Mouse (Mus musculus) MEL (cell line): Measurements from ENCODE around the gene Usp32. TPM values are rescaled to one million over a fixed set of nuclear protein-coding genes. Genes with fewer than 3 reads are reported as not detected.

Experiments
- DNase-seq: peaks from one replicate; pipeline ENCODE4 v3.0.0; 2011; ENCODE audit warnings: low read depth, low spot score
- H3K27ac ChIP-seq: 2 replicates; pipeline ENCODE4 v1.5.1; 2012; ENCODE audit warnings: low read depth, mild to moderate bottlenecking, control low read depth, low read length, moderate library complexity; ENCODE audit not compliant: control insufficient read depth
- H3K27me3 ChIP-seq, 2 experiments: fragments of 150-350 bp in 1 of 2; sonication (generic) in 1 of 2; 2 replicates each; pipeline ENCODE4 v1.6.1; 2012; ENCODE audit warnings: low read length in 2 of 2, mild to moderate bottlenecking in 2 of 2, improper control_type of control experiment in 1 of 2, moderate library complexity in 1 of 2; ENCODE audit not compliant: insufficient read depth in 2 of 2, control insufficient read depth in 1 of 2
- H3K36me3 ChIP-seq, 2 experiments: 2 replicates each; pipeline ENCODE4 v1.6.1; 2012 to 2014; ENCODE audit warnings: low read length in 2 of 2, improper control_type of control experiment in 1 of 2, inconsistent platforms in 1 of 2, mild to moderate bottlenecking in 1 of 2; ENCODE audit not compliant: insufficient read depth in 2 of 2, control insufficient read depth in 1 of 2
- H3K4me1 ChIP-seq, 2 experiments: fragments of 150-350 bp in 1 of 2; sonication (generic) in 1 of 2; 2 replicates each; pipeline ENCODE4 v1.6.1; 2012; ENCODE audit warnings: low read length in 2 of 2, improper control_type of control experiment in 1 of 2, mild to moderate bottlenecking in 1 of 2; ENCODE audit not compliant: insufficient read depth in 2 of 2, control insufficient read depth in 1 of 2
- H3K4me3 ChIP-seq, 2 experiments: fragments of 150-350 bp in 1 of 2; sonication (generic) in 1 of 2; 2 replicates each; pipeline ENCODE4 v1.5.1; 2012; ENCODE audit warnings: low read depth in 2 of 2, low read length in 2 of 2, mild to moderate bottlenecking in 2 of 2, moderate library complexity in 2 of 2, control low read depth in 1 of 2, improper control_type of control experiment in 1 of 2; ENCODE audit not compliant: control insufficient read depth in 1 of 2, insufficient read depth in 1 of 2
- H3K79me2 ChIP-seq: 2 replicates; pipeline ENCODE4 v1.6.1; 2012; ENCODE audit warnings: mild to moderate bottlenecking, low read length, moderate library complexity; ENCODE audit not compliant: control insufficient read depth, poor library complexity, insufficient read depth
- H3K9ac ChIP-seq: 2 replicates; pipeline ENCODE4 v1.6.1; 2012; ENCODE audit warnings: low read depth, mild to moderate bottlenecking, control low read depth, low read length, moderate library complexity; ENCODE audit not compliant: control insufficient read depth, poor library complexity, severe bottlenecking
- H3K9me3 ChIP-seq: fragments of 150-350 bp; sonication (generic); replicated peaks from 2 replicates; pipeline ENCODE4 v1.6.1; 2012; ENCODE audit warnings: mild to moderate bottlenecking, low read length, improper control_type of control experiment, moderate library complexity; ENCODE audit not compliant: insufficient read depth
- BHLHE40 ChIP-seq: IDR thresholded peaks from 2 replicates; pipeline ENCODE4 v1.6.1; 2012; ENCODE audit warnings: low read depth, mild to moderate bottlenecking, inconsistent platforms, low read length, improper control_type of control experiment, borderline replicate concordance
- CHD2 ChIP-seq: IDR thresholded peaks from 2 replicates; pipeline ENCODE4 v1.6.1; 2011; ENCODE audit warnings: low read length, improper control_type of control experiment
- CTCF ChIP-seq, 3 experiments: IDR thresholded peaks in 2 of 3; conservative IDR thresholded peaks in 1 of 3; 2 replicates each; pipeline ENCODE4 v1.5.1; 2011 to 2012; ENCODE audit warnings: low read length in 3 of 3, low read depth in 2 of 3, mild to moderate bottlenecking in 2 of 3, improper control_type of control experiment in 1 of 3, inconsistent platforms in 1 of 3, mixed read lengths in 1 of 3, moderate library complexity in 1 of 3; ENCODE audit not compliant: control insufficient read depth in 1 of 3, insufficient read depth in 1 of 3, poor library complexity in 1 of 3, severe bottlenecking in 1 of 3
- E2F4 ChIP-seq: IDR thresholded peaks from 2 replicates; pipeline ENCODE4 v1.6.1; 2011; ENCODE audit warnings: low read depth, low read length, improper control_type of control experiment, borderline replicate concordance
- GABPA ChIP-seq: IDR thresholded peaks from 2 replicates; pipeline ENCODE4 v1.6.1; 2012; ENCODE audit warnings: low read depth, mild to moderate bottlenecking, inconsistent platforms, low read length, improper control_type of control experiment, moderate library complexity
- GATA1 ChIP-seq: IDR thresholded peaks from 2 replicates; pipeline ENCODE4 v1.6.1; 2011; ENCODE audit warnings: low read depth, low read length, improper control_type of control experiment
- HCFC1 ChIP-seq: IDR thresholded peaks from 2 replicates; pipeline ENCODE4 v1.6.1; 2012; ENCODE audit warnings: low read depth, mild to moderate bottlenecking, inconsistent platforms, low read length, improper control_type of control experiment, moderate library complexity
- JUND ChIP-seq: IDR thresholded peaks from 2 replicates; pipeline ENCODE4 v1.6.1; 2011; ENCODE audit warnings: low read depth, mild to moderate bottlenecking, improper control_type of control experiment, low read length
- KAT2A ChIP-seq: conservative IDR thresholded peaks from 2 replicates; pipeline ENCODE4 v1.6.1; 2012; ENCODE audit warnings: low read depth, low read length, improper control_type of control experiment, inconsistent platforms
- MAFK ChIP-seq: IDR thresholded peaks from 2 replicates; pipeline ENCODE4 v1.6.1; 2011; ENCODE audit warnings: low read depth, mild to moderate bottlenecking, low read length, improper control_type of control experiment, borderline replicate concordance
- MAX ChIP-seq: IDR thresholded peaks from 2 replicates; pipeline ENCODE4 v1.6.1; 2011; ENCODE audit warnings: low read length, improper control_type of control experiment
- MYB ChIP-seq: IDR thresholded peaks from 2 replicates; pipeline ENCODE4 v1.6.1; 2011; ENCODE audit warnings: mild to moderate bottlenecking, low read depth, low read length, improper control_type of control experiment
- MYC ChIP-seq: IDR thresholded peaks from 2 replicates; pipeline ENCODE4 v1.6.1; 2011; ENCODE audit warnings: low read depth, mild to moderate bottlenecking, low read length, improper control_type of control experiment, moderate library complexity
- NELFE ChIP-seq: IDR thresholded peaks from 2 replicates; pipeline ENCODE4 v1.6.1; 2011; ENCODE audit warnings: low read depth, low read length, improper control_type of control experiment
- NRF1 ChIP-seq: IDR thresholded peaks from 2 replicates; pipeline ENCODE4 v1.6.1; 2014; ENCODE audit warnings: low read depth, mild to moderate bottlenecking, inconsistent platforms, low read length, improper control_type of control experiment, moderate library complexity; ENCODE audit not compliant: poor library complexity, insufficient read depth, severe bottlenecking
- SMC3 ChIP-seq: IDR thresholded peaks from 2 replicates; pipeline ENCODE4 v1.6.1; 2011; ENCODE audit warnings: low read depth, low read length, improper control_type of control experiment
- TBP ChIP-seq: IDR thresholded peaks from 2 replicates; pipeline ENCODE4 v1.8.0; 2011; ENCODE audit warnings: low read depth, low read length, improper control_type of control experiment
- UBTF ChIP-seq: IDR thresholded peaks from 2 replicates; pipeline ENCODE4 v1.6.1; 2012; ENCODE audit warnings: low read depth, mild to moderate bottlenecking, inconsistent platforms, low read length, improper control_type of control experiment, moderate library complexity, borderline replicate concordance; ENCODE audit not compliant: insufficient read depth
- USF2 ChIP-seq, 2 experiments: IDR thresholded peaks; 2 replicates each; pipeline ENCODE4 v1.6.1; 2011 to 2012; ENCODE audit warnings: improper control_type of control experiment in 2 of 2, low read length in 2 of 2, borderline replicate concordance in 1 of 2, inconsistent platforms in 1 of 2, low read depth in 1 of 2, mild to moderate bottlenecking in 1 of 2; ENCODE audit not compliant: insufficient read depth in 1 of 2
- ZC3H11A ChIP-seq: IDR thresholded peaks from 2 replicates; pipeline ENCODE4 v1.6.1; 2012; ENCODE audit warnings: low read depth, mild to moderate bottlenecking, inconsistent platforms, low read length, improper control_type of control experiment
- ZMIZ1 ChIP-seq: IDR thresholded peaks from 2 replicates; pipeline ENCODE4 v1.6.1; 2012; ENCODE audit warnings: low read depth, mild to moderate bottlenecking, inconsistent platforms, low read length, improper control_type of control experiment, moderate library complexity
- ZNF384 ChIP-seq: IDR thresholded peaks from 2 replicates; pipeline ENCODE4 v1.6.1; 2012; ENCODE audit warnings: low read depth, mild to moderate bottlenecking, inconsistent platforms, low read length, improper control_type of control experiment
- polyA plus RNA-seq, 2 experiments: library from polyadenylated mRNA; stranded (reverse) in 1 of 2; unstranded in 1 of 2; fragments of >175 nt in 1 of 2; fragments of >200 nt in 1 of 2; gene quantifications; 2 replicates each; pipeline versions ENCODE4 v1.2.1 to v1.2.4; 2012; ENCODE audit warnings: low replicate concordance in 2 of 2, low read depth in 1 of 2; ENCODE audit not compliant: insufficient read length in 2 of 2, insufficient read depth in 1 of 2, missing spikeins in 1 of 2
- total RNA-seq: library from RNA; depleted of rRNA; stranded (reverse); fragments of 300-350 nt; gene quantifications from 2 replicates; pipeline ENCODE4 v1.2.3, GENCODE M21; 2012

Gene Usp32
- total and polyA plus RNA-seq, 3 experiments, result 11.3 to 11.5 TPM; not detected in 1

- Histone ChIP-seq H3K4me3 (no peak overlapping the region), H3K9me3 (no peaks in the 10 kb centered on the region), H3K9ac (no peak overlapping the region), H3K36me3 (no peaks in the 10 kb centered on the region), H3K4me1 (no peaks in the 10 kb centered on the region), H3K27me3 (peaks cover 2 to 4% of the 10 kb centered on the region in 2 experiments; a peak in 2 of 4 replicates), H3K79me2 (no peaks in the 10 kb centered on the region), H3K27ac (no peak overlapping the region)
- TF ChIP-seq KAT2A (no peak), NRF1 (no peak), ZNF384 (no peak), MAX (no peak), GATA1 (no peak), MAFK (no peak), USF2 (IDR thresholded peaks at IDR 0.05; ENCODE audit: borderline replicate concordance in 1 of 2, insufficient read depth in 1 of 2, low read depth in 1 of 2, low read length in 2 of 2) (no peak), GABPA (no peak), JUND (no peak), ZC3H11A (no peak), MYB (no peak)
- no peak for DNase-seq
Measured at GRCm38 (mm10) chr11:84959181-84959580, 180.8 kb downstream of the Usp32 start.

- TF ChIP-seq BHLHE40, result no peak
- TF ChIP-seq CHD2, result no peak
- no peak for TF ChIP-seq JUND
- no peak for TF ChIP-seq SMC3
- no peak for TF ChIP-seq TBP
- TF ChIP-seq CTCF (IDR thresholded peaks at IDR 0.05 in 2 of 3, conservative IDR thresholded peaks at IDR 0.05 in 1 of 3; ENCODE audit: control insufficient read depth in 1 of 3, insufficient read depth in 1 of 3, low read depth in 2 of 3, low read length in 3 of 3, poor library complexity in 1 of 3, severe bottlenecking in 1 of 3), result no peak
- no peak for TF ChIP-seq NELFE
- TF ChIP-seq MYC, result no peak
- TF ChIP-seq HCFC1, result no peak
- no peak for TF ChIP-seq UBTF
- TF ChIP-seq ZMIZ1, result no peak
- no peak for TF ChIP-seq E2F4
- no peak for TF ChIP-seq MYB
- no peak for TF ChIP-seq KAT2A
- H3K36me3 ChIP-seq, result no peaks in the 10 kb centered on the region
- no peak overlapping the region for H3K4me3 ChIP-seq
- no peak overlapping the region for H3K27ac ChIP-seq
- H3K9me3 ChIP-seq, result no peaks in the 10 kb centered on the region
- no peaks in the 10 kb centered on the region for H3K4me1 ChIP-seq
- H3K9ac ChIP-seq, result no peak overlapping the region
- no peak for DNase-seq
- no peaks in the 10 kb centered on the region for H3K79me2 ChIP-seq
- H3K27me3 ChIP-seq, result peaks cover 6 to 7% of the 10 kb centered on the region in 2 experiments
Measured at GRCm38 (mm10) chr11:84958271-84958630, 181.7 kb downstream of the Usp32 start.
